Mouse (Mus musculus) embryonic facial prominence, embryonic 13.5 days (tissue): ENCODE measurements around the gene Sf3a3. TPM values are rescaled to one million over a fixed set of nuclear protein-coding genes. Genes with fewer than 3 reads are reported as not detected.

Experiments used
- ATAC-seq: fragments of 200-750 bp; cut with Nextera tagmentation; 2 replicates; pipeline ENCODE4 v1.8.0; 2017; ENCODE audit warnings: low read depth; ENCODE audit not compliant: insufficient number of reproducible peaks, insufficient read depth, low FRiP score, low TSS enrichment
- H3K27ac ChIP-seq: fragments of 300-500 bp; sonication (generic); 2 replicates; pipeline ENCODE4 v1.5.1; 2015; ENCODE audit warnings: moderate library complexity, mild to moderate bottlenecking, inconsistent platforms
- H3K27me3 ChIP-seq: fragments of 300-500 bp; sonication (generic); 2 replicates; pipeline ENCODE4 v1.6.1; 2015; ENCODE audit warnings: mild to moderate bottlenecking, inconsistent platforms
- H3K36me3 ChIP-seq: fragments of 300-500 bp; sonication (generic); 2 replicates; pipeline ENCODE4 v1.6.1; 2015; ENCODE audit warnings: mild to moderate bottlenecking, inconsistent platforms
- H3K4me1 ChIP-seq: fragments of 300-500 bp; sonication (generic); 2 replicates; pipeline ENCODE4 v1.6.1; 2015; ENCODE audit warnings: inconsistent platforms
- H3K4me2 ChIP-seq: fragments of 300-500 bp; sonication (generic); 2 replicates; pipeline ENCODE4 v1.6.1; 2015; ENCODE audit warnings: moderate library complexity, mild to moderate bottlenecking, inconsistent platforms
- H3K4me3 ChIP-seq: fragments of 300-500 bp; sonication (generic); 2 replicates; pipeline ENCODE4 v1.5.1; 2015; ENCODE audit warnings: mild to moderate bottlenecking, inconsistent platforms
- H3K9ac ChIP-seq: fragments of 300-500 bp; sonication (generic); 2 replicates; pipeline ENCODE4 v1.6.1; 2015; ENCODE audit warnings: mild to moderate bottlenecking, inconsistent platforms
- H3K9me3 ChIP-seq: fragments of 300-500 bp; sonication (generic); 2 replicates; pipeline ENCODE4 v1.6.1; 2016; ENCODE audit warnings: inconsistent platforms
- WGBS: fragments of 180-500 bp; shearing (Covaris S2); methylation state at CpG from one replicate; pipeline ENCODE4 v1.1.7; 2015; ENCODE audit warnings: mixed read lengths; 5-methylcytosine and 5-hydroxymethylcytosine counted together
- polyA plus RNA-seq: library from polyadenylated mRNA; unstranded; fragments of >200 nt; fragmentation: Nextera tagmentation; extraction: Ambion mirVana; gene quantifications from 2 replicates; pipeline ENCODE4 v1.2.1, GENCODE M21; 2015

The Sf3a3 gene
- polyA plus RNA-seq: 177 and 186 TPM in 2 replicates

- Histone ChIP-seq H3K27ac (peak within 1 kb of the TSS; percentile 76), H3K4me1 (peaks cover 28% of the 10 kb centered on the region), H3K27me3 (no peaks in the 10 kb centered on the region), H3K9me3 (no peaks in the 10 kb centered on the region), H3K36me3 (peaks cover 39% of the 10 kb centered on the region), H3K4me3 (peak within 1 kb of the TSS; percentile 97), H3K4me2 (peak within 1 kb of the TSS; percentile 84), H3K9ac (peak within 1 kb of the TSS; percentile 96)
- under 1% methylated on average over 57 of the region's 57 CpGs for WGBS
- ATAC-seq: peak; percentile 88
Observed at GRCm38 (mm10) chr4:124714545-124715481, at the start of gene Sf3a3. Gene Sf3a3 (plus strand): TSS chr4:124714776.

GRCm38 (mm10) chr4:124667476-124668033 is 47.0 kb upstream of the Sf3a3 start:
- H3K4me2 ChIP-seq: no peak overlapping the region
- no peak overlapping the region for H3K9ac ChIP-seq
- no peak overlapping the region for H3K27ac ChIP-seq
- 38% methylated on average over 14 of the region's 14 CpGs for WGBS
- ATAC-seq: no peak
- H3K4me3 ChIP-seq: no peak overlapping the region
- peaks cover 22% of the 10 kb centered on the region for H3K4me1 ChIP-seq
- H3K9me3 ChIP-seq: no peaks in the 10 kb centered on the region
- H3K36me3 ChIP-seq: no peaks in the 10 kb centered on the region
- H3K27me3 ChIP-seq: peaks cover 87% of the 10 kb centered on the region

DNA sequence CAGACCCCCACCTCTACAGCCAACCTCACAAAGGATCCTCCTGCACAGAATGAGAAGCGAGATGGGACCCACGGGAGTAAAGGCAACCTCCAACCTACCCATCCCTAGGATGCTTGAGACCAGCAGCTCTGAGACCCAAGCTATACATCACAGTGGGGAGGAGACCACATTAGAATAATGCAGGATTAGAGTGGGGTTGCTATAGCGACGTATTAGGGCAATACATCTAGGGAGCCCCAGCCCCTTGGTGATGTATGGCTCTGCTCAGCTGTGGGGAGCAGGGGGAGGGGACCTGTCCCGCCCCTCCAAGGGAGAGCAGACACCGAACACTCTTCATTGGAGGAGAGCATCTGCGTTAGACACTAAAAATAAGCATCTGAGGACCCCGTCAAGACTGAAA is 46.5 kb upstream of the Sf3a3 start:
- no peaks in the 10 kb centered on the region for H3K9me3 ChIP-seq
- H3K27me3 ChIP-seq: peaks cover 86% of the 10 kb centered on the region
- H3K4me2 ChIP-seq: no peak overlapping the region
- no peaks in the 10 kb centered on the region for H3K36me3 ChIP-seq
- H3K27ac ChIP-seq: no peak overlapping the region
- WGBS: 22% methylated on average over 8 of the region's 8 CpGs
- H3K4me1 ChIP-seq: peaks cover 27% of the 10 kb centered on the region
- no peak for ATAC-seq
- H3K9ac ChIP-seq: no peak overlapping the region
- no peak overlapping the region for H3K4me3 ChIP-seq

- Histone ChIP-seq H3K4me1 (peaks cover 33% of the 10 kb centered on the region), H3K9ac (no peak overlapping the region), H3K27me3 (peaks cover 76% of the 10 kb centered on the region), H3K36me3 (no peaks in the 10 kb centered on the region), H3K4me3 (no peak overlapping the region), H3K9me3 (no peaks in the 10 kb centered on the region), H3K27ac (no peak overlapping the region), H3K4me2 (no peak overlapping the region)
- WGBS: 62% methylated on average over 8 of the region's 8 CpGs
- ATAC-seq: no peak
Observed at GRCm38 (mm10) chr4:124670232-124670631, 44.3 kb upstream of the Sf3a3 start.

DNA sequence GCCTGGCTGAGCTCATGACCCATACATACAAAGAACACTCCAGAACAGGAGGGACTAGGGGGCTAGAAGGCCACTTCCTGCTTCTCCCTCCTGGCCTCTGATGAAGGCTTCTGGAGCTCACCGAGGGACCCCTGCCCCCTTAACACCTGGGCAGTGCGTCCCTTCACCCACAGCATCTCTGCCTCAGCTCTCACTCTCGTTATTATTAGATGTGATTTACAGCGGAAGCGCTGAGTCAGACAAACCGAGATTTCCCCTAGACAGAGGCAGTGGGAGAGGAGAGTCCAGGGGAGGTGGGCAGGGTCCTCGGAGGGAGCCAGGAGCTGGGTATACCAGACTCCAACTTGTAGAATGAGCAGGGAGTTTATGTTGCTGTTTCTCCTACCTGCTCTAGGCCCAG is 43.0 kb upstream of the Sf3a3 start:
- no peak for ATAC-seq
- Histone ChIP-seq H3K9ac (peak overlapping the region; percentile 32; the same call in 1 of the 2 replicates), H3K9me3 (no peaks in the 10 kb centered on the region), H3K4me1 (peaks cover 33% of the 10 kb centered on the region), H3K27ac (no peak overlapping the region), H3K4me2 (peak overlapping the region; percentile 57), H3K27me3 (peaks cover 64% of the 10 kb centered on the region), H3K36me3 (no peaks in the 10 kb centered on the region), H3K4me3 (no peak overlapping the region)
- WGBS: 40% methylated on average over 7 of the region's 7 CpGs

- no peak overlapping the region for H3K27ac ChIP-seq
- no peaks in the 10 kb centered on the region for H3K9me3 ChIP-seq
- H3K4me3 ChIP-seq: peak overlapping the region; percentile 26
- H3K27me3 ChIP-seq: peaks cover 53% of the 10 kb centered on the region
- peak overlapping the region; percentile 57 for H3K4me2 ChIP-seq
- WGBS: 4% methylated on average over 30 of the region's 31 CpGs
- peak overlapping the region; percentile 54 for H3K9ac ChIP-seq
- H3K4me1 ChIP-seq: peaks cover 33% of the 10 kb centered on the region
- H3K36me3 ChIP-seq: peaks cover 10% of the 10 kb centered on the region
- no peak for ATAC-seq
Observed at GRCm38 (mm10) chr4:124672347-124673320, 41.9 kb upstream of the Sf3a3 start.

- H3K27ac ChIP-seq: no peak overlapping the region; the same call in 1 of the 2 replicates
- H3K27me3 ChIP-seq: peaks cover 40% of the 10 kb centered on the region
- H3K9me3 ChIP-seq: no peaks in the 10 kb centered on the region
- peaks cover 28% of the 10 kb centered on the region for H3K4me1 ChIP-seq
- no peak for ATAC-seq
- no peak overlapping the region for H3K4me3 ChIP-seq
- peaks cover 26% of the 10 kb centered on the region for H3K36me3 ChIP-seq
- H3K9ac ChIP-seq: 0 out of 2 replicates have a peak overlapping the region, but pooled peaks have one; percentile 6
- no peak overlapping the region for H3K4me2 ChIP-seq
- WGBS: 49% methylated on average over 17 of the region's 17 CpGs
Observed at GRCm38 (mm10) chr4:124674334-124675032, 40.1 kb upstream of the Sf3a3 start.

GRCm38 (mm10) chr4:124675037-124675436 is 39.5 kb upstream of the Sf3a3 start:
- WGBS: 1% methylated on average over 4 of the region's 4 CpGs
- Histone ChIP-seq H3K4me2 (no peak overlapping the region), H3K4me1 (peaks cover 28% of the 10 kb centered on the region), H3K27me3 (peaks cover 40% of the 10 kb centered on the region), H3K27ac (no peak overlapping the region), H3K36me3 (peaks cover 32% of the 10 kb centered on the region), H3K4me3 (no peak overlapping the region), H3K9ac (no peak overlapping the region), H3K9me3 (no peaks in the 10 kb centered on the region)
- ATAC-seq: no peak

GRCm38 (mm10) chr4:124675958-124676357 is 38.6 kb upstream of the Sf3a3 start:
- ATAC-seq: no peak
- peaks cover 28% of the 10 kb centered on the region for H3K4me1 ChIP-seq
- no peak overlapping the region for H3K4me3 ChIP-seq
- no peak overlapping the region for H3K9ac ChIP-seq
- peaks cover 41% of the 10 kb centered on the region for H3K36me3 ChIP-seq
- 83% methylated on average over 6 of the region's 6 CpGs for WGBS
- no peaks in the 10 kb centered on the region for H3K9me3 ChIP-seq
- no peak overlapping the region for H3K4me2 ChIP-seq
- H3K27me3 ChIP-seq: peaks cover 32% of the 10 kb centered on the region
- no peak overlapping the region for H3K27ac ChIP-seq

GRCm38 (mm10) chr4:124682270-124682669 is 32.3 kb upstream of the Sf3a3 start:
- Histone ChIP-seq H3K4me3 (no peak overlapping the region), H3K36me3 (peaks cover 91% of the 10 kb centered on the region), H3K27ac (no peak overlapping the region), H3K27me3 (no peaks in the 10 kb centered on the region), H3K9me3 (no peaks in the 10 kb centered on the region), H3K4me1 (no peaks in the 10 kb centered on the region), H3K9ac (no peak overlapping the region), H3K4me2 (no peak overlapping the region)
- 54% methylated on average over 7 of the region's 7 CpGs for WGBS
- no peak for ATAC-seq
